Mouse (Mus musculus) midbrain, embryonic 16.5 days (tissue): ENCODE measurements around the gene Ficd. TPM values are rescaled to one million over a fixed set of nuclear protein-coding genes. Genes with fewer than 3 reads are reported as not detected.

ENCODE experiments used
- ATAC-seq: fragments of 200-750 bp; cut with Nextera tagmentation; 2 replicates; pipeline ENCODE4 v1.8.0; 2017; ENCODE audit warnings: moderate TSS enrichment
- H3K27ac ChIP-seq: fragments of 300-500 bp; sonication (generic); 2 replicates; pipeline ENCODE4 v1.5.1; 2014; ENCODE audit warnings: mild to moderate bottlenecking, low read length, mixed read lengths
- H3K27me3 ChIP-seq: fragments of 300-500 bp; sonication (generic); 2 replicates; pipeline ENCODE4 v1.6.1; 2014; ENCODE audit warnings: low read depth, low read length, mixed read lengths; ENCODE audit not compliant: control insufficient read depth, insufficient read depth
- H3K36me3 ChIP-seq: fragments of 300-500 bp; sonication (generic); 2 replicates; pipeline ENCODE4 v1.6.1; 2014; ENCODE audit warnings: mild to moderate bottlenecking, low read length, moderate library complexity, mixed read lengths; ENCODE audit not compliant: control insufficient read depth, insufficient read depth
- H3K4me1 ChIP-seq: fragments of 300-500 bp; sonication (generic); 2 replicates; pipeline ENCODE4 v1.6.1; 2014; ENCODE audit warnings: mild to moderate bottlenecking, low read length, mixed read lengths; ENCODE audit not compliant: control insufficient read depth, insufficient read depth
- H3K4me2 ChIP-seq: fragments of 300-500 bp; sonication (generic); 2 replicates; pipeline ENCODE4 v1.6.1; 2014; ENCODE audit warnings: mild to moderate bottlenecking, low read length, mixed read lengths
- H3K4me3 ChIP-seq: fragments of 300-500 bp; sonication (generic); 2 replicates; pipeline ENCODE4 v1.5.1; 2014; ENCODE audit warnings: low read depth, mild to moderate bottlenecking, low read length, moderate library complexity, mixed read lengths
- H3K9ac ChIP-seq: fragments of 300-500 bp; sonication (generic); 2 replicates; pipeline ENCODE4 v1.6.1; 2014; ENCODE audit warnings: low read depth, low read length, mixed read lengths
- H3K9me3 ChIP-seq: fragments of 300-500 bp; sonication (generic); replicated peaks from 2 replicates; pipeline ENCODE4 v1.6.1; 2014; ENCODE audit warnings: mild to moderate bottlenecking, low read length, mixed read lengths; ENCODE audit not compliant: control insufficient read depth, poor library complexity, severe bottlenecking
- WGBS: fragments of 180-500 bp; shearing (Covaris S2); extraction: QIAGEN DNeasy Blood & Tissue Kit; methylation state at CpG from one replicate; pipeline ENCODE4 v1.1.7; 2014; 5-methylcytosine and 5-hydroxymethylcytosine counted together
- polyA plus RNA-seq: library from polyadenylated mRNA; unstranded; fragments of >200 nt; fragmentation: Nextera tagmentation; extraction: Ambion mirVana; gene quantifications from 2 replicates; pipeline ENCODE4 v1.2.1, GENCODE M21; 2015

Ficd gene
- polyA plus RNA-seq, 1 experiment from 2014 or later: 10.9 TPM

DNA sequence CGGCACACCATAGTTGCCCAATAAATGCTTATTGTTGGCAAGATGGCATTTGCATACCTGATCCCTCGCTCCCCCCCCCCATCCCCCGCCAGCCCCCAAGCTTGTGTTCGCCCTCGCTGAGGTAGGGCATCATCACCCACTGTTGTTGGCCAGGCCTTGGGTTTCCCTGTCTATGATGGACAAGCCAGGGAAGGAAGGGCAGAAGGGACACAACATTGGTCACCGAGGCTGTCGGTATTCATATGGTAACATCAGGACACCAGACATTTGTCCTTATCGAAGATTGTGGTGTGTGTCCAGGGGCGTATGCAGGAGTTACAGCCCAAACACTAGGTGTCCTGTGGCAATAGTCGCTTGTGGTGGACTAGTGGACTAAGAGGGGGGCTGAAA lies 505 bp downstream of the Ficd start:
- Histone ChIP-seq H3K36me3 (peaks cover 19% of the 10 kb centered on the region), H3K27ac (peak overlapping the region; percentile 96), H3K4me2 (peak overlapping the region; percentile 83), H3K4me1 (peaks cover 21% of the 10 kb centered on the region), H3K4me3 (peak overlapping the region; percentile 65), H3K9ac (peak overlapping the region; percentile 80), H3K9me3 (no peaks in the 10 kb centered on the region), H3K27me3 (no peaks in the 10 kb centered on the region)
- ATAC-seq: peak; percentile 40
- WGBS: 2% methylated on average over 10 of the region's 10 CpGs

DNA sequence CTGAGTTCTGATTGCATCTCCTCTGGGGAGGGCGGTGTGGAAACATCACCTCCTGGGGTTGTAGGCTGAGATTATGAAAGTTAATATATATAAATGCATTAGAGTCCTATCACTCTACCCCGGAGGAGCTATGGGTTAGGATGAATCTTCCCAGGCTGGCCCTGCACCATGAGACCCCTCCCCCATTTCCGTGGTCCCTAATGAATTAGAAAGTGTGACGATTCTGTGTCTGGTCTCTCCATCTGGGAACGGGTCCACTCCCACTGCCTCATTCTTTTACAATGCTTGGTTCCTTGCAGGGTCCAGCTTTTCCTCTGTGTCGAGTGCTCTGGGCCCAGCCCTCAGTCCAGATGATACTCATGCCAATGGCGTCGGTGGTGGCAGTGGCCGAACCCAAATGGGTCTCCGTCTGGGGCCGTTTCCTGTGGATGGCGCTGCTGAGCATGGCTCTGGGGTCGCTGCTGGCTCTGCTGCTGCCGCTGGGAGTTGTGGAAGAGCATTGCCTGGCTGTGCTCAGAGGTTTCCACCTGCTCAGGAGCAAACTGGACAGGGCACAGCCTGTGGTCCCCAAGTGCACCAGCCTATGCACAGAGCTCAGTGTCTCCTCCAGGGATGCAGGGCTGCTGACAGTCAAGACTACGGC lies 1.0 kb downstream of the Ficd start:
- Histone ChIP-seq H3K36me3 (peaks cover 19% of the 10 kb centered on the region), H3K4me1 (peaks cover 19% of the 10 kb centered on the region), H3K4me3 (peak overlapping the region; percentile 65), H3K4me2 (peak overlapping the region; percentile 83), H3K27ac (peak overlapping the region; percentile 96), H3K9ac (peak overlapping the region; percentile 80), H3K27me3 (no peaks in the 10 kb centered on the region), H3K9me3 (no peaks in the 10 kb centered on the region)
- 45% methylated on average over 15 of the region's 15 CpGs for WGBS
- no peak for ATAC-seq

- Histone ChIP-seq H3K9ac (no peak overlapping the region), H3K4me1 (peaks cover 19% of the 10 kb centered on the region), H3K4me3 (no peak overlapping the region), H3K4me2 (no peak overlapping the region), H3K27me3 (no peaks in the 10 kb centered on the region), H3K9me3 (no peaks in the 10 kb centered on the region), H3K27ac (no peak overlapping the region), H3K36me3 (peaks cover 28% of the 10 kb centered on the region)
- ATAC-seq: no peak
- 91% methylated on average over 11 of the region's 11 CpGs for WGBS
Observed at GRCm38 (mm10) chr5:113737607-113738237, 2.1 kb downstream of the Ficd start.

DNA sequence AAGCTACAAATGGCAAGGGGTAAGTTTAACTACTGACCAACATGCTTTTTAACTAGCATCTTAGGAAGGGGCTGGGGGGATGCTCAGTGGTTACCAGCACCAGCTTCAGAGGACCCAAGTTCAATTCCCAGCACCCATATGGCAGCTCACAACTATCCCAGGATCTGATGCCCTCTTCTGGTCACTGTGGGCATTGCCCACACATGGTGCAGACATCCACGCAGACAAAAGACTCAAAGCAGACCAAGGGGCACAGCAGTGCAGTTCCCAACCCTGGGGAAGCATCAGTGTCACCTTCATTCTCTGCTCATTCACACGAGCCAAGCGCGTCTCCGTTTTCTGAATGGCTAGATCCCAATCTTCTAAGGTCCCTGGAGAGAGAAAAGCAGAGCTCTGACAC lies 12.0 kb downstream of the Ficd start:
- WGBS: 91% methylated on average over 5 of the region's 5 CpGs
- Histone ChIP-seq H3K9me3 (no peaks in the 10 kb centered on the region), H3K4me1 (no peaks in the 10 kb centered on the region), H3K27me3 (no peaks in the 10 kb centered on the region), H3K27ac (no peak overlapping the region), H3K4me3 (no peak overlapping the region), H3K4me2 (no peak overlapping the region), H3K9ac (no peak overlapping the region), H3K36me3 (peaks cover 83% of the 10 kb centered on the region)
- ATAC-seq: no peak

DNA sequence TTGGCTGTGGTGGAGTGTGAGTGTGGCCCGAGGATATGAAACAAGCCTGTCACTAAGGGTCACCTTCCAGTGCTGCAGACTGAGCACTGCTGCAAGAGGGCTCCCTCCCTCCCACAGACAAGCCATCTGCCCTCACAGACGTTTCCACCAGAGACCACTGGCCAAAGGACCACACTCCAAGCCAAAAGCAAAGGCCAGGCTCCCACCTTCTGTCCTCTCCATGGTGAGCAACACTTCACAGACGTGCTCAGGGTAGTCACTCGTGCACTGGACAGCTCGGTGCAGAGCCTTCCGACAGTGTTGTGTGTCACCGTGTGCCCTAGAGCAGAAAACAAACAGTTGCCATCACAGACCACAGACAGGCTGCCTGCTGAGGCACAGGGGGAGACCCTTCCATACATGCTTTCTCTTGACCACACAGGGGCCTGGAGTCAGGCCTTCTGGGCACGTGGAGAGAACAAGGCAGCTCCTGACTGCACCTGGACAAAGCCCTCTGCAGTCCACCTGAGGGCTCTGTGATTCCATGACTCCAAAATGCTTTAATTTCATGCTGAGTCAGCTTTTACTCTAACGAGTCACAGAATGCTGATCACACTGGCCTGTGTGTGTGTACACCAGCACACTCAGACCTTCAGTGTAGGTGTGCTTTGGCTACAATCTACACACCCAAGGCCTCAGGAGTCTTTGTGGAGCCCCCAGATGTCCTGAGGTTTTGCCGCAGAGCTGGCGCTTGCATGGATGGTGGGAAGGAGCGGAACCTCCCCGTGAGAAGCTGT lies 13.1 kb downstream of the Ficd start:
- no peak overlapping the region for H3K27ac ChIP-seq
- ATAC-seq: no peak
- no peak overlapping the region for H3K9ac ChIP-seq
- no peaks in the 10 kb centered on the region for H3K9me3 ChIP-seq
- H3K4me1 ChIP-seq: no peaks in the 10 kb centered on the region
- WGBS: 97% methylated on average over 13 of the region's 13 CpGs
- H3K36me3 ChIP-seq: peaks cover 84% of the 10 kb centered on the region
- no peaks in the 10 kb centered on the region for H3K27me3 ChIP-seq
- H3K4me2 ChIP-seq: no peak overlapping the region
- H3K4me3 ChIP-seq: no peak overlapping the region

- H3K4me1 ChIP-seq: no peaks in the 10 kb centered on the region
- H3K9me3 ChIP-seq: no peaks in the 10 kb centered on the region
- ATAC-seq: no peak
- H3K4me3 ChIP-seq: no peak overlapping the region
- no peak overlapping the region for H3K9ac ChIP-seq
- H3K27ac ChIP-seq: no peak overlapping the region
- peaks cover 67% of the 10 kb centered on the region for H3K36me3 ChIP-seq
- no peaks in the 10 kb centered on the region for H3K27me3 ChIP-seq
- 91% methylated on average over 9 of the region's 9 CpGs for WGBS
- no peak overlapping the region for H3K4me2 ChIP-seq
Observed at GRCm38 (mm10) chr5:113751521-113752157, 16.0 kb downstream of the Ficd start.

DNA sequence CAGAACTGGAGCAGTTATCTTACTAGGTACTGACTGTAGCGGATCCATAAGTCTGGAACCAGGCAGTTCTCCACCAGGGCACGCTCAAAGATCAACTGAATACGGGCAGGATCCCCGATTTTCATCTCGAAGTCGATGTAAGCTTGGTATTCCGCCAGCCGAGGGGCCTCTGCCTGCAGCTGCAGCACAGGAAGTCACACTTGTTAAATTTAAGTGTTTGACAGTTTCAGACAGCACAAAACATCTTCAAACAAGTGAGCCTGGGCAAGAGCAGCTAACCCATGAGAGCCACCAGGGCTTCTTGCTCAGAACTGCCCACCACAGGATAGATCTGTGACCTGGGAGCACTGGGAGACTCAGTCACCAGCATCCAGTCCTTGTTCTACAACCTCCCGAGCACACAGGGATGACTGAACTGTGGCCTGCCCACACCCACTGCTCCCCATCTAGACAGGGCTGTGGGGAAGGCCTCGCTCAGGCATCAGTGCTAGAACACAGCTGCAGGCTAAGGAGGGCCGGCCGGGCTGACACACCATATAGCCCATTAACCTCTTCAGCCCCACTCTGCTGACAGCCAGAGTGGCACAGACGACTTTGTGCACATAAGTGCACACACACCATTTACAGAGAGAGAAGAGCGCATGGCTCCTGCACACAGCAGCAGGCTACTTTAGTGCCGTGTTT lies 19.9 kb downstream of the Ficd start:
- Histone ChIP-seq H3K4me3 (no peak overlapping the region), H3K36me3 (peaks cover 60% of the 10 kb centered on the region), H3K4me1 (no peaks in the 10 kb centered on the region), H3K27ac (no peak overlapping the region), H3K9ac (no peak overlapping the region), H3K27me3 (no peaks in the 10 kb centered on the region), H3K9me3 (no peaks in the 10 kb centered on the region), H3K4me2 (no peak overlapping the region)
- no peak for ATAC-seq
- 91% methylated on average over 15 of the region's 15 CpGs for WGBS

DNA sequence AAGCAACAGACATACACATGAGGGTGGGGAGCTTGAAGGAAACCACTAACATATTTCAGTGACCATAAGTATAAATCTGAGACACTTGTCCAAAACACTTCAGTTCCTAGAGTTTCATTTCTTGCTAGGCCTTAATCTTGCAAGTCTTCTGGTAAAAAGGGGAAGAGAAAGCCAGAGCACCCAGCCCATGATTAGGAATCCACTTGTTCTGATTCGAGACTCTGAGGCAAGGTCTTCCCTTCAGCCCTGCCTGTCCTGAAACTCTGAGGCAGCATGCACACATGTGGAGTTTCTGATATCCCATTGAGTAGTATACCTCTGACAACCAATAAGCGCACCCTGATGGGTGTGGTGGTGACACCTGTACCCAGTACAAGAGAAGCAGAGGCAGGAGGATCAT lies 26.0 kb downstream of the Ficd start:
- no peak overlapping the region for H3K27ac ChIP-seq
- H3K9me3 ChIP-seq: no peaks in the 10 kb centered on the region
- no peaks in the 10 kb centered on the region for H3K27me3 ChIP-seq
- H3K9ac ChIP-seq: no peak overlapping the region
- peaks cover 39% of the 10 kb centered on the region for H3K36me3 ChIP-seq
- H3K4me3 ChIP-seq: no peak overlapping the region
- WGBS: 92% methylated on average over 2 of the region's 2 CpGs
- no peak overlapping the region for H3K4me2 ChIP-seq
- no peak for ATAC-seq
- H3K4me1 ChIP-seq: no peaks in the 10 kb centered on the region
